Mouse (Mus musculus): ENCODE measurements at regions not wholly inside any gene's neighbourhood (a gene's known extent, or its start where the extent isn't known, plus 50 kb on each side); places are given as distances from the start of the nearest gene placed in this dataset.

DNA sequence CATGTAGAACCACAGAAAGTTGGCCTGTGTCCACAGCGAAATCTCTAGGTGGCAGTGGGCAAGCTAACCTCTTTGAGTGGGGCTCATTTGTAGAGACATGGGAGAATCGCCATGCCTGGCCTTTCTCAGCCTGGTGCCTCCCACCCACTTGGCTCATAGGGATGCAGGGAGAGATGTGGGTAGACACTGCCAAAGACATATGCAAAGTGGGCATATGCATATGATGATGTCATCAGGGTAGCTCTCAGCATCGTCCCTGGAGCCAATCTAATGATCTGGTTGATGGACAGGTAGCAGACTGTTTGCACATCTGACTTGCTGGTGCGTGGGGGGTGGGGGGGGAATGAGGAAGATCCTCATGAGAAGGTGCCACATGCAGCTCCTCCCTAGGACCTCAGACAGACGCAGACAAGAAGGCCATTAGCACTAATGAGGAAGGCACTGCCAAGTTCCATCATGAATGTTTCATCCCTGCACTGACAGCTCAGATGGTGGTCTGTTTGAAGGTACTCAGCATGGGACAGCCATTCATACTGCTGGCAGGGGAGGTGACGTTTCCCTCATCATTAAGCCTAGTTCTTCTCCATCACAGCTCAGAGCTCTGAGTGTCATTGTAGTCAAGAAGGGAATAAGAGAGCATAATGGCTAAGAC lies 50.2 kb upstream of the Prdm11 start:
- no peak overlapping the region for H3K27ac ChIP-seq (ENCODE audit: low read depth, low read length)
- 57% methylated on average over 6 of the region's 6 CpGs for whole genome bisulfite sequencing
- no peaks in the 10 kb centered on the region for H3K9me3 ChIP-seq (ENCODE audit: control insufficient read depth, low read length)
- peaks cover 8% of the 10 kb centered on the region for H3K4me1 ChIP-seq (ENCODE audit: control insufficient read depth, insufficient read depth, low read depth, low read length)
- no peaks in the 10 kb centered on the region for H3K27me3 ChIP-seq (replicated peaks; ENCODE audit: control insufficient read depth, insufficient read depth, low read length)
- no peak for ATAC-seq
- no peak overlapping the region for H3K9ac ChIP-seq (ENCODE audit: low read depth, low read length)
- no peak overlapping the region for H3K4me3 ChIP-seq (ENCODE audit: low read length)
- no peaks in the 10 kb centered on the region for H3K36me3 ChIP-seq (ENCODE audit: control insufficient read depth, insufficient read depth, low read length)
- H3K4me2 ChIP-seq (ENCODE audit: low read length): no peak overlapping the region

All from hindbrain, embryonic 16.5 days (tissue).